Mouse (Mus musculus) WW6 (cell line): ENCODE measurements around the gene Krt13.

Source experiments
- DNase-seq: peaks from one replicate; pipeline ENCODE4 v3.0.0-alpha.2; 2013; ENCODE audit warnings: low read depth, low spot score

The Krt13 gene

DNA sequence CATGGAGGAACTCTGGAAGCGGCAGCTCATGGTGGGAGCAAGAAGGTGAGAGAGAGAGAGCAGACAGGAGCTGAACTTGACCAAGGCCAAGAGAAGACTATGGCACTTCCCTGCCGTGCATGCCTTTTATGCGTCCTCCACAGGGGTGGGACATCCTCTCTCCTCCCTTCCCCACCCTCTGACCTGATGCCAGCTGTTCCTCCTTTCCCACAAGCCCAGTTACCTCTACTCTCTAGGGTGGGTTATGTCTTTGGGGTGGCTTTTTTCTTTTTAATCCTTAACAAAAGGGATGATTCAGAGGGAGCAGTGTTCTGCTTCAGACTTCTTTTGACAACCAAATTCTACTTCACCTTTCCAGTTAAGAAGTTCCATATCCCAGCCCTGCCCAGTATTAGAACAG, at the start of gene Krt13:
Krt13 (minus strand) TSS at position 101 of the 400 bp plus-strand sequence.
- no peak for DNase-seq

DNA sequence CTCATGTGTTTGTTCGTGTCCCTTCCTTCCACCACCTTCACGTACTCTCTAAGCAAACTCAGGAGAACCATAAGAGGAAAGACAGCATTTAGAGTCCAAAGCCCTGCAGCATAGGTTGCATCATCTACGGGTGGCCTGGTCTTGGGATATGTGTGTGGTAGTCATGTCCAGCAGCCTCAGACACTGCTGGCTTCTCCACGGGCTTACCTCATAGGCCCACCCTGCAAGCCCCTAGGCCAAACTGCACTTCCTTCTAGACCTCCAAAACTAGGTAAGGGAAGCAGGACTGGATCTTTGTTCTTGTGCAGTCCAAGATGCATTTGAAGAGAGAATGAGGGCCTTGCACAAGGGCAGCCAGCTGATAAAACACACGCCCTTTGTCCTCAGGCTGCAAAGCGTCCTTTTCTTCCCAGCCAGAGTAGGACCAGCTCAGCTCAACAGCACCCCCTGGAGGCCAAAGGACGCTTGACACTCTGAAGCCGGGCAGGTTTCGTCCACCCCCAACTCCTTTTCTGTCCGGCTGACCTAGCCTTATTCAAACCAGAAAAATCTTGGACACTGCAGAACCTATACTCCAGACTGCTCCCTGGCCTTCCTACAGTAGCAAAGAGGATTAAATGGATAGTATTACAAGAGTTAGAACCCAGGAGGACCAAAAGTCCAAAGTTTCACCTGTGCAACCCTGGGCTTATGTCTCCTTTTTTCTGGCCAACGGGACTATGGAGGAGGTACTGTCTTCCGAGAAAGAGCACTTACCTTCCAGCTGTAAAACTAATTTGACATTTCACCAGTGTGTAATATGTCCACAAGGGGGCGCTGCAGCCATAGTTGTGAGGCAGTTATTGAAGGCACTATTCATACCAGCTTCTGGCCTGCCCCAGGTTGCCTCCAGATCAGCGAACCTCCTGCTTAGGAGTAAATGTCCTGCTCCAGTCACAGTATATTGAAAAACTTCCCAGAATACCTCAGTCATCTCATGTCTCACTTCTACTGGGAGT, 47.7 kb upstream of the Krt13 start:
- DNase-seq: peak; percentile 59

DNA sequence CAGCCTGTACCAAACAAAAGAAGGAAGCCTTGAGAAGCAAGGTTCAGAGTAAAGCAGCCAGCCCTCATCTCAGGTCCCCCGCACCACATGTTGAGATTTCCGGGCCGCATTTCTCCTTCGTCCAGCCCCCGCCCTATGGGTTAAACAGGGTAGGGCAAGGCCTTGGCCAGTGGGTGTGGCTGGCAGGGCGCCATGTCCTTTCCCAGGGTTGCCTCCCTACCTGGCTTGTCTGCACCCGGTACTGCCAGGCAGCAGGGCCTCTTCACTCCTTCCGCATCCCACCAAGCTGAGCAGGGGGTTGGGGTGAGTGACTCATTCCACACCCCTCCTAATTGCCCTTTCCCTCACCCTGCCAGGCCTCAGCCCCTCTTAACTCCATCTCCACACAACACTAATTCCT, 46.7 kb upstream of the Krt13 start:
- no peak for DNase-seq

DNA sequence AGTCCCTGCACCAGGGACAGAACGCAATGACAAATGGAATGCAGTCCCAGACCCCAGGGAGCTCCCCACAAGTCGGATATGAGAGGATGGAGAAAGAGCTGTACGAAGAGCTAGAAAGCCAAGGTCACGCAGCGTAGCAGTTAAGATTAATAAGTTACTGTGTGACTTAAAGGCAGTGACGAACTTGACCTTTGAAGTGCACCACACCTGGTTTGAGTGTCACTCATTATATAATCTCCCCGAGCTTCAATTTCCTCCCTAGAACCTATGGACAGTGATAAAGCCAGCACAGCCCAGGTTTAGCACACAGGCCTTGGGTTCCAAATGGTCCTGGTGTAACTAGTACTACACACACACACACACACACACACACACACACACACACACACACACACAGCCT, 43.0 kb upstream of the Krt13 start:
- DNase-seq: no peak

DNA sequence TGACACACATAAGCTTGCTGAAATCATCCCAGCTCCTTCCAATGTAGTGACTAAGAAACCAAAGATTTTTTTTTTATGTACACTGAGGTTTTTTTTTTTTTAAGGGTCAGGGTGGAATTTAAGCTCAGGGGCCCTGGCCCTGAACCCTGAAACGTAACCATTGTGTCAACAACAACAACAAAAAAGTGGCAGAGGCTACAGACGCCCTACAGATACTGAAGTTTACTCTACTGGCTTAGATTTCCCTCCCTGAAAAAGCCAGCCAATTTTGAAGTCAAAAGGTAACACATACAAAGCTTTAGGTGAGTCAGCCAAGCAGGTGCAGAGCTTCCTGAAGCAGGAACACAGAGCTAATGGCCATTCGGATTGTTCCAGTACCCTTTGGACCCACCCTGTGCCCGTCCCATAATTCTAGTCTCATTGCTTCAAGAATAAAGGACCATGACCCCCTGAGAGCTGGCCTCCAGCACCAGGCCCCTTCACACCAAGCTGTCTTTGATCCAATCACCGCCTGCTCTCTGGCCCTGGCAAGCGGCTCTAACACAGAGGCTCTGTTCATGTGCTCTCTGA, 36.6 kb upstream of the Krt13 start:
- DNase-seq: no peak

DNA sequence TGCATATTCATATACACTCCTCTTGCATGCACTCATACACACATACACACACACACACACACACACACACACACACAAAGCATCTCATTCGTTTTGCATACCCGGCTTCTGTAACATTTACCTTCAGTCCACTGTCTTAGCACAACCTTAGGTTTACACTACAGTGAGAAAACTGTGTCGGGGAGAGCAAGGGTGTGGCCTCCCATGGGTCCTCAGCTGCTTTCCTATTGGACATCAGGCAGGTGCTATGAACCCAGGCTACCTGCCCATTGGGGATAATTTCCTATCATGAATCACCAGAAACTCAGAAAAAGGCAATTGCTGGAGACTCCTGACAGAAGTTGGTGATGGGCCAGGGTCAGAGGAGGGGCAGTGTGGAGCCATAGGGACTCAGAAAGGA, 36.0 kb upstream of the Krt13 start:
- DNase-seq: no peak

DNA sequence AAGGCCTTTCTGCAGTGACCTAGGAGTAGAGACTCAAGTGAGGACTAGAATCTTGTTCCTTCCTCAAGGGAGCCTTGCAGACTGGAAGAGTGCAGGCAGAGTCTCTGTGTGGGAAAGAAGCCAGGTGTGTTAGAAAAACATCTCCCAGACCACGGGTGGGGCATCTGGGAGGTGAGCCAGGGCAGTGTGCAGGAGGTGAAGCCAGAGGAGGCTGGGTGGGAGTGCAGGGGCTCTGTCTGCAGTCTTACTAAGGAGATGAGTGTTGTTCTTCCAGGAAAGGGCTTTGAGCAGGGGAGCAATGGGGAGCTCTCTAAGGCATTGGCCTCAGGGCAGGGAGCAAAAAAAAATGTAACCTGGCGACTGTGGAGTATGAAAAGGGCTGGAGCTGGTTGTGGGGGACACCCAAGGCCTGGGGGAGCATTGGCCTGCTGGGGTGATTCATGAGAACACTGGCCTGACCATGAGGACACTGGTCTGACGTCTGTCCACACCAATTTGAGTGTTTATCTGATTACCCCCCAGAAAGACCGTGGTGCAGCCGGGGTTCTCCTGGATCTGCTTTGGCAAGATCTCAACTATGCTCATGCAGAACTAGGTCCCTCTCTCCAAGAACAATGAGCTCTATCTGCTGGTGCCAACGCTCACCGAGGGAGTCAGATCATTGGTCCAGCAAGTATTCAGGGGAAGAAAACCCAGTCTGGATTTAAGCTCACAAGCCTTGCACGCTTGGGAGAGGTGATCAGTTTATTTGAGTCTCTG, 34.3 kb upstream of the Krt13 start:
- DNase-seq: no peak

DNA sequence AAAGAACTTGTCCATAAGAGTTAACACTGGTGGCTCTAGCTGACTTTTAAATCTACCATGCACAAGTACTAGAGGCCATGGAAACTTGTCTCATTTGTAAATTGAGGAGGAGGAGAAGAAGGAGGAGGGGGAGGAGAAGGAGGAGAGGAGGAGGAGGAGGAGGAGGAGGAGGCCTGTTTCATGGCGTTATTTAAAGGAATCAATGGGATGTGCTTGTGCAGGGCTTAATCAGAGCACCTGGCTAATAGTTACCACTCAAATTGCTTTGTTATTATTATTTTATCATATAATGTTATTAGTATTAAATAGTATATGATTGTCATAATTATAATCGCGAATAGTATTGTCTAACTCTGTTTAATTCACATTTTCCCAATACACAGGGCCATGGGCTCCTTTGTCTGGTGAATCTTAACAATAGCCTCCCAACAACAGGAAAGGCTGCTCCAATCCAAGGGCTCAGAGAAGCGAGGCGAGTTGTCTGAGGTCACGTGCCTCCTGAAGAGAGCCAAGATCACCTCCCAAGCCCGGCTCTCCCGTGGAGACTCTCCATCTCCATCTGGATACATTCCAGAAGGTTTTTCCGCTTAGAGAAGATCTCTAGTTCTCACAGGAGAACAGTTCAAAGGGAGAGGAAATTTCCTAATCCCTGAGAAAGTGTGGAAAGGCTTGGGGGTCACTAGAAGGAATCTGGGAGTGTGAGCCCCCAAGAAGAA, 27.4 kb upstream of the Krt13 start, which contains the start of gene Krt19:
Krt19 (minus strand) TSS at position 51 of the 716 bp plus-strand sequence.
- no peak for DNase-seq

DNA sequence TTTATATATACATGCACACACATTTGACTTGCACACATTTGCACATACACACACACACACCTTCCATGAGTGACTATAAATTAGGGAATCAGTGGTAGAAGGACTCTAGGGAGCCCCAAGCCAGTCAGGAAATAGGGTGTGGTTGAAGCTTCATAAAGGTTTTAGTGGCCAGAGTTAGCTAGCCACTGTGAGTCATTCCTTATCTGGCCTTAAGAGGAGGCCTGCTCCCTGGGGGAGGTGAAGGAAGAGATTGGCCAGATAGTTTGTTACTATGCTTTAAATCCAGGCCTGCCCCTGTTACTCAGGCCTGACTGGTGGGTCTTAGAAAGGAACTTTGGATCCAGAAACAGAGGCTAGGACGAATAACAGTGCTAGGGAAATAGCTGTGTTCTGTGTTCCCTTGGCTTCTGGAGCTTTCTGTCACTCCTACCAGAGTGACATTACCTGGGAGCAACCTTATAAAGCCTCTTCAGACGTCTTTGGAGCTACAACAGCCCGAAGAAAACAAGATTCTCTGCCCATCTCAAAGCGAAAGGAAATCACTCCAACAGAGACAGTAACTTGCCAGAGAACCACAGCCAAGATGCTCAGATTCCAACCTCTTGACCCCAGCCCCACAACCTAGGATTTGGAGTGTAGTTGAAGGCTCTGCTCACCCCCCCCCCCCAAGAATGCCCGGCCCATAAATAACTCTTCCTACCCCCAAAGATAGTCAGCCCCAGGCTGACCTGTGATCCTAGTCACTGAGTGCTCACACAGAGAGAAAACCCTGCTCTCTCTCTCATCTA, 26.4 kb upstream of the Krt13 start:
- no peak for DNase-seq

DNA sequence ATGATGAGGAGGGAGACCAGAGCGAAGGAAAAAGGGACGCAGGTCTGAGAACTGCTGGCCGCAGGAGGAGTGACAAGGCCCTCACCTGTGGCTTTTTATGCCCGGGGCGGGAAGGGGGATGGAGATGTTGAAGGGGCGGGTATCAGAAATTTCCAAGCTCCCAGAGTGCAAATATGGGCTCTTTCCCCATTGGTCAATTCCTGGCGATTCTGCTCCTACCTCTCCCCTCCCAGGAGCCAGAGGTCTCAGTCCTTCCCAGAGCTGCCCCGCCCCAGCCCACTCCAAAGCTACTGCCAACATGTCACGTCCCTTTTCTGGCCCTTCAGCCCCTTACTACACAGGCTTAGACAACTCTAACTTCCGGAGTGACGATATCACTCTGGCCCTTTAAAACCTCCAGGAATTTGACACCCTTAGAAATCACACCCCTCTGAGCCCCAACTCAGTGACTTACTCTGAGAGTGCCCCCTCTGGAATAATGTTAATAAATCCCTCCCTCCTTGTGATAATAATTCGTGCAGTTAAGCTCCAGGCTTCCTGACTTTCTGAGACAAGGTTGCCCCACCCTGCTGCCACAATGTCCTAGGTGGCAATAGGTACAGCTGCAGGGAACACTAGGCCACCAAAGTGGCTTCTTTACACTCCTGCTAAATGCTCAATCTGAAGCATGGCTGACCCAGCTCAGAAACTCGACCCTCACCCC, 24.6 kb upstream of the Krt13 start:
- DNase-seq: no peak

DNA sequence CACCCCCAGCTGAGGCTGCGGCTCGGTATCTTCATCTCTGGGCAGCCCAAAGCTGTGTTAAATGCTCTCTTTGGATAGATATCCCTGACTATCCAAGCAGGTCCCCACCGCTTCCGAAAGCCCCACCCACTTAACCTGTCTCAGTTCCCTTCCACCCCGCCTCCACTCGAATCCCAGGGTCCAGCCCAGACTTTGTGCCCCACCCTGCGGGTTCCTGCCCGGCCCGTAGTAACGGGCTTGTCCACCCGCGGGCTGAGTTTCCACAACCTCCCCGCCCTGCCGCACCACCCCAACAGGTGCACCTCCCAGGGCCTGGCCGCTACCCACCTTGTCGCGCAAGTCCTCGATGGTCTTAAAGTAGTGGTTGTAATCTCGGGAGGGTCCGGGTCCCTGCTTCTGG, 23.7 kb upstream of the Krt13 start:
- DNase-seq: peak; percentile 34

DNA sequence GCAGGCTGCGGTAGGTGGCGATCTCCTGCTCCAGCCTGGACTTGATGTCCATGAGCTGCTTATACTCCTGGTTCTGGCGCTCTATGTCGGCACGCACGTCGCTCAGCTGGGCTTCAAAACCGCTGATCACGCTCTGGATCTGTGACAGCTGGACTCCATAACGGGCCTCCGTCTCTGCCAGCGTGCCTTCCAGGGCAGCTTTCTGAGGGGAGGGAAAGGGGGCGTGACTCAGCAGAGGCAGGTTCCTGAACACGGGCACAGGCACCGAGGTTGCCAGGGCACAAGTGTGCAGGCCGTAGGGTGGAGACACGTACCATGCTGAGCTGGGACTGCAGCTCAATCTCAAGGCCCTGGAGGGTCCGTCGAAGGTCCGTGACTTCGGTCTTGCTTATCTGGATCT, 19.6 kb upstream of the Krt13 start:
- no peak for DNase-seq

DNA sequence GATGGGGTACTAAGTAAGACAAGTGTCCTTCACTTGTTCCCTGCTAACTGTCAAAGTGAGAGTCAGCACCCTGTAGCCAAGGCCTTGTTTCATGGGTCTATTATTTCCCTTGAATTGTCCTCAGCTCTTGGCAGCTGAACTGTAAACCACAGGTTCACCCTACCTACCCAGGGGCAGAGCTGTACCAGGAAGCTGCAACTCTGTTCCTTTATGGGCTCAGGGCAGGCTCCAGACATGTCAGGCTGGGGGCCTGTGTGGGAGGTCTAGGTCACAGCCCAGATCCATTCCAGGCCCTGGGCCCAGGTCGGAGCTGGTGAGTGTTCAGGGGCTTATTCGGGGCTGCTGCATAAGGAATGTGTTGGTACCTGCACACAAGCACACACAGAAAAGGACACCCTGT, 18.0 kb upstream of the Krt13 start:
- DNase-seq: no peak

DNA sequence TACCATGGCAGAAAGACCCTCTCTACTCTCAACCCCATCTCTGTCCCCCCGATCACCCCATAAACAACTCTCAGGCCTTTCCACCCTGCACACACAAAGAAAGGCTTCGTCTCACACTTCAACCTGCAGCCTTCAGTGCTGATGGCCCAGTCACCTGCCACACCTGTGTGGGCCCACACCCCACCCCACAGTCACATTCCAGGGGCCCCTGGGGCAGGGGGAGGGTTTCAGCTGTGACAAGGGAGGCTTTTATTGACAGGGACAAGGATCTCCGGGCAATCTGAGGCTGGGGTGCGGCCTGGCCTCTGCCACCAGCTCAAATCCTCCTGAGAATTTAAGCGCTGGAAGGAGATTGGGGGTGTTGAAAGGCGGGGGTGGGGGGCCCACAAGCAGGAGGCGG, 17.4 kb upstream of the Krt13 start:
- no peak for DNase-seq

DNA sequence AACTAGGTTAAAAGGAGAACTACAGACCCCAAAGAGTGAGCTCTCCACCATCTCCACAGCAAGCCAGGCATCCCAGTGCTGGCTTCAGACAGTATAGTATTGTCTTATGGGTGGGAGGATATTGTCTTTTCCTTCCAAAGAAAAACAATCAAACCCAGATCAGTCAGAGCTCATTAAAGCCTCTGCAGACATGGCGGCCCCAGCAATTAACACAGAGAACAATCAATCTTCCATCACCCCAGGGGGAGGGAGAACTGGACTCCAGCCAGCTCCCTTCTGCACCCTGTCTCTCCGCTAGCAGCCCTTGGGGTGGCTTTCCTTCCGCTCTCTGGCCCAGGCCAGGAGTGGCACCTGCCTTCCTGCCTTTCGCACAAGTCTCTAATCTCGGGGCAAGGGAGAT, 16.3 kb upstream of the Krt13 start:
- DNase-seq: no peak

DNA sequence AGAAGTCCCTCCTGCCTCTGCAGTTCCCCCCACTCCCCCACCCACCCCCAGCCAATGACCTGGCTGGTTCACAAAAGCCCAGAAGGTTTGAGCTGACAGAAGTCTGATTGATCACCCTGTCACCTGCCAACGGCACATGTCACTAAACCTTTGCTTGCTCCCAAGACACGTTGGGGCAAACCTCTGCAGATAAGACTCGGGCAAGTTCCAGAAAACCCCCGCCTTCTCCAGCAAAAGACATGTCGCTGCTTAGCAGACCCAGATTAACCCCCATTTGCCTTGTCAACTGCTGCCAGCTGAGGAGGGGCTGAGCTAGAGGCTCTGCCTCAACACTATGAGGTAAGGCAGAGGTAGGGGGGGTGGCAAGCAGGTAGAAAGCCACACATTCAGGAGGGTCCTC, 15.2 kb upstream of the Krt13 start:
- DNase-seq: no peak

DNA sequence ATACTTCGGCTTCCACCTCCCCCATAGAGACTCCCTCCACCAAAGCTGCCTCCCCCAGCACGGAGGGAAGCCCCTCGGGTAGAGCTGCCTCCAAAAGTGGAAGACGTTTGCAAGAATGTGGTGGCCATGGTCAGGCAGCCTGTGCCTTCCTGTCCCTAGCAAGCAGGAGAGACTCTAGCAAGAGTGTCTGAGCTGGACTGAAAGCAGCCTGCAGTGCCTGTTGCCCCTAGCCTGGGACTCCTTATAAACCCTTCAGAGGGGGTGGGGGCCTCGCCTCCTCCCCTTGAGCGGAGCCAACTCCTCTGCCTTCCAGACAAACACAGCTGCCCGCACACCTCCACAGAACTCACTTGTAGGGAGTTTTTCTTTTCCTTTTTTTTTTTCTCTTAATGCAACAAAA, 14.4 kb upstream of the Krt13 start, which contains the start of gene Krt15:
Krt15 (minus strand) TSS at position 198 of the 400 bp plus-strand sequence.
- no peak for DNase-seq

DNA sequence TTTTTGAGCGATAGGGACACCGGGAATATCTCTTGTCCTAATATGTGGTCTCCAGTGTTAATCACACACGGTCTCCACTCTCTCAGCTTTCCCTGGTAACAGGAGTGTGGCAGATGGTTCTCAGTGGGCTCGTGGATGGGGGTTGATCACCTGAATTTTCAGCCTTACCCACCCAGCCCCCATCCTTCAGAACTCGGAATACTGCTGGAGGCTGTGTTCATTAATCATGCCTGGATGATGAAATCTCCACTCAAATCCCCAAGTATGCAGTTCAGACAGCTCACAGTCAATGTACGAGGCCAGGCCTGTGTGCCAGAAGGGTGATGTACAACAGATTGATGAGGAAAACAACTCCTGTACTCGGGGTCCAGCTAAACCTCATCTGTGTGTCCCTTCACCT, 3.5 kb upstream of the Krt13 start:
- no peak for DNase-seq

DNA sequence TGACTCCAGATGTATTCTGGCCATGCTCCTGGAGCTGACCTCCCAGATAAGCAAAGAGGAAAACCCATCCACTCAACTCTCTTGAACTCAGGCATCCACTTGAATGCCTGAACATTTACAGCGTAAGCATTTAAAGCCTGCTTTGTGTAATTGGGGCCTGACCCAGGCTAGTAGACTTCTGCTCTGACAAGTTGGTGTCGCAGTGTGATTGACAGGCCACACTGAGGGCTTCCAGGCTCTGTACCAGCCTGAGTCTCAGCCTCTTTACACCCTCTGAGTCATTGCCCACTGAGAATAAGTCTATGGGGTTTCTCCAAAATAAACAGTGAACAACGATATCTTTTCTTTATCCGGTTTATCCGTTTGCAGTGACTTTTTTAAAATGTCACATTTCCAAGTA, 1.0 kb downstream of the Krt13 start:
- DNase-seq: no peak

DNA sequence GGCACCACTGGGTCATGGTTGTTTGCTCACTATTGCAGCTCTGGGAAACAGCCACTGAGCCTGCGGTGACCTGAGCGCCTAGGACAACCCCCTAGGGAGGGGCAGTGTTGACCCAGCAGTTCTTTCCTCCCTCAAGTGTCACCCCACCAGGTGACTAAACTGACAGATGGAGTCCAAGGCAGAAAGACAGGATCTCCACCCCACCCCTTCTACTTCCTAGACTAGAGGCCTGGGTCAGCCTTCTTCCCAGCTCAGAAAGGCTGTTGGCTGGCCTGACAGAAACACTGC, 7.7 kb downstream of the Krt13 start:
- no peak for DNase-seq
